Mouse (Mus musculus) ES-Bruce4 (cell line): ENCODE results near the gene Gas1.

ENCODE experiments used
- EP300 ChIP-seq: IDR thresholded peaks from 2 replicates; pipeline ENCODE4 v1.6.1; 2011; ENCODE audit warnings: low read depth, low read length; ENCODE audit not compliant: insufficient read depth
- POLR2A ChIP-seq: IDR thresholded peaks from one replicate; pipeline ENCODE4 v1.8.1; 2011; ENCODE audit warnings: low read length; ENCODE audit not compliant: insufficient read depth

GRCm38 (mm10) chr13:60174953-60175352, 2.2 kb downstream of the Gas1 start:
- TF ChIP-seq POLR2A (no peak), EP300 (no peak)
